Mouse (Mus musculus) myocyte (in vitro differentiated cells): ENCODE data around the gene Lexm.

Experiments
- CEBPB ChIP-seq: IDR thresholded peaks from 2 replicates; pipeline ENCODE4 v1.6.1; 2011; ENCODE audit warnings: mild to moderate bottlenecking, moderate library complexity; ENCODE audit not compliant: poor library complexity, insufficient read depth, severe bottlenecking
- E2F4 ChIP-seq: IDR thresholded peaks from one replicate; pipeline ENCODE4 v1.6.1; 2011; ENCODE audit warnings: mild to moderate bottlenecking, control low read depth, moderate library complexity; ENCODE audit not compliant: insufficient read depth
- MAX ChIP-seq: IDR thresholded peaks from one replicate; pipeline ENCODE4 v1.6.1; 2011; ENCODE audit warnings: low read depth, mild to moderate bottlenecking, control low read depth
- POLR2A ChIP-seq: IDR thresholded peaks from one replicate; pipeline ENCODE4 v1.6.1; 2011; ENCODE audit warnings: low read depth, mild to moderate bottlenecking, control low read depth, moderate library complexity; ENCODE audit not compliant: insufficient read length
- POLR2AphosphoS2 ChIP-seq: IDR thresholded peaks from one replicate; pipeline ENCODE4 v1.6.1; 2011; ENCODE audit warnings: low read depth, control low read depth; ENCODE audit not compliant: insufficient read length
- TCF12 ChIP-seq: IDR thresholded peaks from one replicate; pipeline ENCODE4 v1.6.1; 2011; ENCODE audit warnings: mild to moderate bottlenecking, control low read depth; ENCODE audit not compliant: poor library complexity, insufficient read depth, severe bottlenecking
- USF1 ChIP-seq: IDR thresholded peaks from one replicate; pipeline ENCODE4 v1.6.1; 2011; ENCODE audit warnings: low read depth, mild to moderate bottlenecking, control low read depth, moderate library complexity

DNA sequence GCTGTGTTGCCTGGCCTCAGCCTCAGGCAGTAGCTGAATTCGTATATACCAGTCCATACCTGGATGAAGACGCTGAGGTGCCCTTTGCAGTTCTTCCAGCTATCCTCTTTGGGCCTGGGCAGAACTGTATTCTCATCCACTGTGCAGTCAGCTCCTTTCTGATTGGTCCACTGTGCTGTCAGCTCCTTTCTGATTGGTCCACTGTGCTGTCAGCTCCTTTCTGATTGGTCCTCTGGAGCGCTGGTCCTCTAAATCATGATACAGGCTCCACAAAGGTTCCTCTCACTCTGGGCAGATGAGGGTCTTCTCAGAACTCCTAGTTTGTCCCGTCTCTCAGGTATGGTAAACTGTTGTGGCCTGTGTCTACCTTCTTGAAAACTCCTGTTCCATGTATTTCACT lies 47.4 kb downstream of the Lexm start:
- TF ChIP-seq TCF12 (no peak), POLR2A (no peak), POLR2AphosphoS2 (no peak), CEBPB (no peak), E2F4 (no peak), USF1 (no peak), MAX (no peak)
